In the genomic region with DNA sequence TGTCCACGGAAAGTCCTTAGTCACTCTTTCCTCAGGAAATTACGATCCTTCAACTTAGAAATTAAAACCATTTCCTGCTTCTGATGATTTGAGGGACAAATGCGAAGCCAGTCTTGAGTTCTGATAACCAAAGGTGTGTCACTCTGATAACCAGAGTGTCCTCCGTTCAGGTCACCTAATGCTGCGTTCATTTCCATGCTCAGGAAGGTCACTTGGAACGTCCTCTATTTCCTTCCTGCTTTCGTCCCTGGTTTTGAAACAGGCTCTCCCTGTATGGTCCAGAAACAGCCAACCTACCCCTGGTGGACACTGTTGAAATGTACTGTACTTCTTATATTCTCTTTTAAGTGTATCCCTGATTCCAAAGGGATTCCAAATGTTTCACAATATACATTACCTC, we compare ENCODE assay signal across 21 mouse cellular contexts. TPM values are rescaled to one million over a fixed set of nuclear protein-coding genes. Genes with fewer than 3 reads are reported as not detected.
DNase-seq lines count a peak whose midpoint lies in the region; ATAC-seq and TF ChIP-seq lines count a peak whose summit lies in the region.
"Had no signal": no experiment of that assay in that cellular context is flagged by ENCODE, and none has a peak within 500 bp of the region (broad histone marks: within the 10 kb centered on the region; RNA-seq: fewer than 3 reads in every experiment).

No protein-coding gene starts in this region.

- peaks cover 11% of the 10 kb centered on the region; the same call in 1 of the 2 replicates for H3K4me1 ChIP-seq in heart, postnatal 0 days (ENCODE audit: control insufficient read depth, insufficient read depth)
- no peaks in the 10 kb centered on the region for H3K4me1 ChIP-seq in lung, embryonic 14.5 days (ENCODE audit: insufficient read depth)

- H3K9ac ChIP-seq in heart, postnatal 0 days (replicated peaks; ENCODE audit: low read depth, low read length): no peak overlapping the region
- H3K9ac ChIP-seq in lung, embryonic 14.5 days: no peak overlapping the region
- H3K9ac ChIP-seq: kidney, embryonic 15.5 days; midbrain, embryonic 15.5 days; neural tube, embryonic 15.5 days had no signal

- peak; percentile 60 for DNase-seq in heart, postnatal 0 days (ENCODE audit: low spot score)
- no peak for DNase-seq in heart, postnatal 36 days
- DNase-seq in lung, embryonic 14.5 days: no peak
- DNase-seq in lung, adult 18-20 months: no peak
- DNase-seq in embryo, embryonic 10.5 days (ENCODE audit: low spot score): no peak
- DNase-seq in MN1 (ENCODE audit: low spot score): no peak
- DNase-seq: adrenal gland, postnatal 25 days; cerebellum, adult 8-10 months; gastrocnemius, postnatal 25 days; liver; lung, postnatal 36 days; right cerebral cortex, adult 18-20 months; right cerebral cortex, postnatal 4 days; thymus, postnatal 25 days had no signal

- ATAC-seq in heart, postnatal 0 days (ENCODE audit: insufficient read depth, low read depth): 0 out of 2 replicates have a peak, but pooled peaks have one; percentile 24
- no peak for ATAC-seq in lung, embryonic 14.5 days (ENCODE audit: insufficient read depth)
- peak; percentile 58 for ATAC-seq in granulocyte monocyte progenitor cell, adult 5-6 weeks (replicated peaks; ENCODE audit: poor library complexity, severe bottlenecking)
- ATAC-seq: forebrain, embryonic 16.5 days; hindbrain, embryonic 16.5 days; midbrain, embryonic 15.5 days had no signal

- no peak overlapping the region for H3K4me3 ChIP-seq in heart, postnatal 0 days (ENCODE audit: low read depth, low read length)
- no peak overlapping the region for H3K4me3 ChIP-seq in lung, embryonic 14.5 days (ENCODE audit: low read depth, low read length)
- H3K4me3 ChIP-seq: kidney, embryonic 15.5 days; limb, embryonic 10.5 days; midbrain, embryonic 15.5 days; neural tube, embryonic 15.5 days had no signal

- H3K27ac ChIP-seq in heart, postnatal 0 days (ENCODE audit: low read depth): peak overlapping the region; percentile 26; the same call in 1 of the 2 replicates
- no peak overlapping the region for H3K27ac ChIP-seq in lung, embryonic 14.5 days (ENCODE audit: low read depth)
- H3K27ac ChIP-seq: kidney, embryonic 15.5 days; limb, embryonic 10.5 days; midbrain, embryonic 15.5 days; neural tube, embryonic 15.5 days had no signal

- no peak for TF ChIP-seq EP300 in heart, postnatal 0 days (IDR thresholded peaks at IDR 0.05; ENCODE audit: low read depth)

- no peaks in the 10 kb centered on the region for H3K27me3 ChIP-seq in heart, postnatal 0 days (ENCODE audit: control insufficient read depth, insufficient read depth, low read length)
- no peaks in the 10 kb centered on the region for H3K27me3 ChIP-seq in lung, embryonic 14.5 days (ENCODE audit: insufficient read depth, low read length)
- H3K27me3 ChIP-seq: kidney, embryonic 15.5 days; midbrain, embryonic 15.5 days; neural tube, embryonic 15.5 days had no signal

- H3K9me3 ChIP-seq in heart, postnatal 0 days (replicated peaks; ENCODE audit: control insufficient read depth, low read length): no peaks in the 10 kb centered on the region
- no peaks in the 10 kb centered on the region for H3K9me3 ChIP-seq in lung, embryonic 14.5 days (ENCODE audit: low read depth, low read length)
- H3K9me3 ChIP-seq: kidney, embryonic 15.5 days; limb, embryonic 10.5 days; midbrain, embryonic 15.5 days; neural tube, embryonic 15.5 days had no signal

- no peak overlapping the region for H3K4me2 ChIP-seq in heart, postnatal 0 days (ENCODE audit: low read depth, low read length)
- H3K4me2 ChIP-seq in lung, embryonic 14.5 days: no peak overlapping the region
- H3K4me2 ChIP-seq: kidney, embryonic 15.5 days; midbrain, embryonic 15.5 days; neural tube, embryonic 15.5 days had no signal

- 55% methylated on average over 7 of the region's 7 CpGs for WGBS in heart, postnatal 0 days
- WGBS in lung, embryonic 14.5 days: 67% methylated on average over 7 of the region's 7 CpGs

- peaks cover 41% of the 10 kb centered on the region for H3K36me3 ChIP-seq in heart, postnatal 0 days (replicated peaks; ENCODE audit: control insufficient read depth, insufficient read depth, low read length)
- H3K36me3 ChIP-seq in lung, embryonic 14.5 days (ENCODE audit: insufficient read depth): peaks cover 32% of the 10 kb centered on the region

- peak; percentile 27; the same call in 1 of the 2 replicates for TF ChIP-seq CTCF in heart, postnatal 0 days (IDR thresholded peaks at IDR 0.05; ENCODE audit: low read depth)
- peak; percentile 40 for TF ChIP-seq CTCF in lung, embryonic 14.5 days (IDR thresholded peaks at IDR 0.05; ENCODE audit: low read depth)

- intact Hi-C loops in heart, postnatal 36 days (cut with DNase I): no loop called here

RNA-seq across cellular contexts. Expression of a gene that starts 16.1 kb away (rescaled TPM):
- 193 and 293 TPM in 2 replicates for total RNA-seq in heart, postnatal 0 days (2014; rRNA removed; ENCODE audit: low replicate concordance)
- 375 and 389 TPM in 2 replicates for polyA plus RNA-seq in heart, postnatal 0 days (2015; fragmentation: Nextera tagmentation; extraction: Ambion mirVana)
- 10 to 100 TPM; 42.2 to 47.9 TPM for total RNA-seq in heart, postnatal 36 days (2021)
- polyA plus RNA-seq in lung, embryonic 14.5 days (2014; fragmentation: Nextera tagmentation; extraction: Ambion mirVana): 154 and 172 TPM in 2 replicates
- total RNA-seq in granulocyte monocyte progenitor cell, adult 5-6 weeks (2014; fragmentation: Nextera tagmentation): 38.3 and 53.6 TPM in 2 replicates
- total RNA-seq in granulocyte monocyte progenitor cell, adult 5-6 weeks (2017): 85.8 and 119 TPM in 2 replicates
